Mouse (Mus musculus): ENCODE measurements at regions not wholly inside any gene's neighbourhood (a gene's known extent, or its start where the extent isn't known, plus 50 kb on each side); places are given as distances from the start of the nearest gene placed in this dataset.

GRCm38 (mm10) chr13:52223098-52223962, 307.7 kb downstream of the Diras2 start:
- 32% methylated on average over 6 of the region's 6 CpGs for WGBS
- H3K36me3 ChIP-seq (ENCODE audit: insufficient read depth): no peaks in the 10 kb centered on the region
- ATAC-seq: peak; percentile 59

GRCm38 (mm10) chr13:52233971-52234370, 297.1 kb downstream of the Diras2 start:
- ATAC-seq (no peak), DNase-seq (no peak)
- no peak overlapping the region for H3K9ac ChIP-seq
- H3K9me3 ChIP-seq (ENCODE audit: low read length): no peaks in the 10 kb centered on the region
- H3K36me3 ChIP-seq (ENCODE audit: insufficient read depth): no peaks in the 10 kb centered on the region
- TF ChIP-seq CTCF (IDR thresholded peaks at IDR 0.05; ENCODE audit: low read depth): no peak
- no peaks in the 10 kb centered on the region for H3K27me3 ChIP-seq (ENCODE audit: insufficient read depth, low read length)
- H3K27ac ChIP-seq (ENCODE audit: low read depth, low read length): no peak overlapping the region
- no peak overlapping the region for H3K4me3 ChIP-seq (ENCODE audit: low read depth, low read length)
- H3K4me1 ChIP-seq (ENCODE audit: insufficient read depth): no peaks in the 10 kb centered on the region
- H3K4me2 ChIP-seq (ENCODE audit: low read depth): no peak overlapping the region
- WGBS: 70% methylated on average over 5 of the region's 5 CpGs

More at GRCm38 (mm10) chr13:52223098-52223962, 307.7 kb downstream of the Diras2 start:
- Histone ChIP-seq H3K4me2 (ENCODE audit: low read depth) (no peak overlapping the region), H3K27ac (ENCODE audit: low read depth, low read length) (no peak overlapping the region), H3K9me3 (ENCODE audit: low read length) (no peaks in the 10 kb centered on the region), H3K4me1 (ENCODE audit: insufficient read depth) (no peaks in the 10 kb centered on the region; the same call in 1 of the 2 replicates), H3K27me3 (ENCODE audit: insufficient read depth, low read length) (no peaks in the 10 kb centered on the region), H3K4me3 (ENCODE audit: low read depth, low read length) (no peak overlapping the region), H3K9ac (no peak overlapping the region)
- TF ChIP-seq CTCF (IDR thresholded peaks at IDR 0.05; ENCODE audit: low read depth): peak; percentile 93
- peak; percentile 77 for DNase-seq

- DNase-seq: peak; percentile 29
- no peak overlapping the region for H3K4me2 ChIP-seq (ENCODE audit: low read depth)
Measured at GRCm38 (mm10) chr13:52236105-52236504, 295.0 kb downstream of the Diras2 start.

DNA sequence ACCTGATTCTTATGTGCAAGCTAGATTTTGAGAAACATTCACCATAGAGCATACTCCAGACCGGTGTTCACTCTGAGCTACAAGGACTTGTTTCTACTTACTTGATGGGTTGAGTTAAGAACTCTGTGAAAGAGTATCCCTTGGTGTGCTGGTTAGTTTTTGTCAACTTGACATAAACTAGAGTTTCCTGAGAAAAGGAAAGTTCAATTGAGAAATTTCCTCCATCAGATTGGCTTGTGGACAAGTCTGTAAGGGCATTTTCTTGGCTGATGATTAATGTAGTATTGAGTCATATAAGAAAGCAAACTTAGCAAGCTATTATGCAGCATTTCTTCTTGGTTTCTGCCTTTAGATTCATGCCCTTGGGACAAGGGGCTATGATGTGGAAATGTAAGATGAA, 291.5 kb downstream of the Diras2 start:
- DNase-seq: no peak
- H3K4me3 ChIP-seq (ENCODE audit: low read depth, low read length): no peak overlapping the region
- no peak for TF ChIP-seq CTCF (IDR thresholded peaks at IDR 0.05; ENCODE audit: low read depth)
- H3K4me1 ChIP-seq (ENCODE audit: insufficient read depth): no peaks in the 10 kb centered on the region
- WGBS: 100% methylated on average over 1 of the region's 1 CpGs
- no peaks in the 10 kb centered on the region for H3K9me3 ChIP-seq (ENCODE audit: low read length)
- ATAC-seq: no peak
- H3K36me3 ChIP-seq (ENCODE audit: insufficient read depth): no peaks in the 10 kb centered on the region
- no peak overlapping the region for H3K4me2 ChIP-seq (ENCODE audit: low read depth)
- H3K9ac ChIP-seq: no peak overlapping the region
- H3K27me3 ChIP-seq (ENCODE audit: insufficient read depth, low read length): no peaks in the 10 kb centered on the region
- H3K27ac ChIP-seq (ENCODE audit: low read depth, low read length): no peak overlapping the region

More at GRCm38 (mm10) chr13:52236105-52236504, 295.0 kb downstream of the Diras2 start:
- TF ChIP-seq CTCF (IDR thresholded peaks at IDR 0.05; ENCODE audit: low read depth): no peak
- Histone ChIP-seq H3K27me3 (ENCODE audit: insufficient read depth, low read length) (no peaks in the 10 kb centered on the region), H3K9me3 (ENCODE audit: low read length) (no peaks in the 10 kb centered on the region), H3K4me3 (ENCODE audit: low read depth, low read length) (no peak overlapping the region), H3K4me1 (ENCODE audit: insufficient read depth) (no peaks in the 10 kb centered on the region), H3K9ac (no peak overlapping the region), H3K36me3 (ENCODE audit: insufficient read depth) (no peaks in the 10 kb centered on the region), H3K27ac (ENCODE audit: low read depth, low read length) (no peak overlapping the region)
- 37% methylated on average over 10 of the region's 10 CpGs for WGBS
- ATAC-seq: no peak

DNA sequence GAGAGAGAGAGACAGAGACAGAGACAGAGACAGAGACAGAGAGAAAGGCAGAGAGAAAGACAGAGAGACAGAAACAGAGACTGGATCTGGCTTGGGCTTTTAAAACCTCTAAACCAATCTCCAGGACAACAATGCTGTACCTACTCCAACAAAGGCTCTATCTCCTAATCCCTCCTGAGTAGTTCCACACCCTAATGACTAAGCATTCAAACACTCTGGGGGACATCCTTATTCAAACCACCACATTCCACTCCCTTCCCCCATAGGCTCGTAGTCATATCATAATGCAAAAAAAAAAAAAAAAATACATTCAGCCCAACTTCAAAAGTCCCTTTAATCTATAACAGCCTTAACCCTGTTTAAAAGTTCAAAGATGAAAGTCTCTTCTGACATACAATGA, 289.3 kb downstream of the Diras2 start:
- WGBS: 50% methylated on average over 1 of the region's 1 CpGs
- H3K36me3 ChIP-seq (ENCODE audit: insufficient read depth): no peaks in the 10 kb centered on the region
- DNase-seq: no peak
- no peaks in the 10 kb centered on the region for H3K27me3 ChIP-seq (ENCODE audit: insufficient read depth, low read length)
- no peak for ATAC-seq
- H3K9me3 ChIP-seq (ENCODE audit: low read length): no peaks in the 10 kb centered on the region
- H3K27ac ChIP-seq (ENCODE audit: low read depth, low read length): no peak overlapping the region
- H3K4me1 ChIP-seq (ENCODE audit: insufficient read depth): no peaks in the 10 kb centered on the region
- no peak overlapping the region for H3K4me2 ChIP-seq (ENCODE audit: low read depth)
- no peak for TF ChIP-seq CTCF (IDR thresholded peaks at IDR 0.05; ENCODE audit: low read depth)
- no peak overlapping the region for H3K4me3 ChIP-seq (ENCODE audit: low read depth, low read length)
- no peak overlapping the region for H3K9ac ChIP-seq

DNA sequence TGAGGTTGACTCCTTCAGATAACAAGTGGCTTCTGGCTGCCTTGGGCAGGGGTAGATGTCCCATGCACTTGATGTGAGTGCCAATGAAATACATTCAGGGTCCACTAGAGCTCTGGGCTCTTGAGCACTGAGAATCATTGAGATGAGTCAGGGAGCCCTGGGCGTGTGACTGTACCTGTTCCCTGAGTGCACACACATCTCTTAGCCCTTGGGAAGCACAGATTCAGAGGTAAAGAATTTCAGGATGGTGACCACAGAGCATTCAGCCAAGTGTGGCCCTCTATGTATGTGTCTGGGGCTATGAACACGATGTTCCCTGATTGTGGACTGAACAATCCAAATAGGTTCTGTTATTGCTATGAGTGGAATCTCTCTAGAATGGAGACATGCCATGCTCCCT, 281.6 kb downstream of the Diras2 start:
- Histone ChIP-seq H3K9me3 (ENCODE audit: low read length) (no peaks in the 10 kb centered on the region), H3K27ac (ENCODE audit: low read depth, low read length) (no peak overlapping the region), H3K4me3 (ENCODE audit: low read depth, low read length) (no peak overlapping the region), H3K9ac (no peak overlapping the region), H3K4me2 (ENCODE audit: low read depth) (no peak overlapping the region), H3K36me3 (ENCODE audit: insufficient read depth) (no peaks in the 10 kb centered on the region), H3K27me3 (ENCODE audit: insufficient read depth, low read length) (no peaks in the 10 kb centered on the region), H3K4me1 (ENCODE audit: insufficient read depth) (no peaks in the 10 kb centered on the region)
- no peak for TF ChIP-seq CTCF (IDR thresholded peaks at IDR 0.05; ENCODE audit: low read depth)
- WGBS: 86% methylated on average over 2 of the region's 2 CpGs
- no peak for ATAC-seq
- DNase-seq: no peak

GRCm38 (mm10) chr13:52250371-52250770, 280.7 kb downstream of the Diras2 start:
- H3K9ac ChIP-seq: no peak overlapping the region
- H3K27me3 ChIP-seq (ENCODE audit: insufficient read depth, low read length): no peaks in the 10 kb centered on the region
- no peak for ATAC-seq
- no peak for DNase-seq
- no peaks in the 10 kb centered on the region for H3K9me3 ChIP-seq (ENCODE audit: low read length)
- H3K4me3 ChIP-seq (ENCODE audit: low read depth, low read length): no peak overlapping the region
- 61% methylated on average over 4 of the region's 4 CpGs for WGBS
- TF ChIP-seq CTCF (IDR thresholded peaks at IDR 0.05; ENCODE audit: low read depth): no peak
- H3K4me2 ChIP-seq (ENCODE audit: low read depth): no peak overlapping the region
- H3K36me3 ChIP-seq (ENCODE audit: insufficient read depth): no peaks in the 10 kb centered on the region
- H3K4me1 ChIP-seq (ENCODE audit: insufficient read depth): no peaks in the 10 kb centered on the region
- H3K27ac ChIP-seq (ENCODE audit: low read depth, low read length): no peak overlapping the region
